Mouse (Mus musculus): ENCODE measurements around the gene Adh5.
A peak's percentile ranks its signal among the peaks of the same experiment; 100 is the strongest.

The Adh5 gene

GRCm38 (mm10) chr3:138442612-138443464, at the start of gene Adh5:
Gene Adh5 (plus strand): TSS chr3:138443093.
- peak; percentile 90 for DNase-seq (ENCODE audit: low spot score in 2 of 2)

- DNase-seq (ENCODE audit: low spot score in 2 of 2) = no peak
Measured at GRCm38 (mm10) chr3:138404872-138405271, 38.0 kb upstream of the Adh5 start.

GRCm38 (mm10) chr3:138405341-138405740, 37.6 kb upstream of the Adh5 start:
- peak in 1 of 2 experiments; percentile 7 for DNase-seq (ENCODE audit: low spot score in 2 of 2)

- no peak for DNase-seq (ENCODE audit: low spot score in 2 of 2)
Measured at GRCm38 (mm10) chr3:138405840-138406239, 37.1 kb upstream of the Adh5 start.

GRCm38 (mm10) chr3:138407920-138408319, 35.0 kb upstream of the Adh5 start:
- no peak for DNase-seq (ENCODE audit: low spot score in 2 of 2)

- no peak for DNase-seq (ENCODE audit: low spot score in 2 of 2)
Measured at GRCm38 (mm10) chr3:138409585-138409984, 33.3 kb upstream of the Adh5 start.

- DNase-seq (ENCODE audit: low spot score in 2 of 2) = no peak
Measured at GRCm38 (mm10) chr3:138410211-138410610, 32.7 kb upstream of the Adh5 start.

- no peak for DNase-seq (ENCODE audit: low spot score in 2 of 2)
Measured at GRCm38 (mm10) chr3:138415121-138415690, 27.7 kb upstream of the Adh5 start, which contains the start of gene Adh4. Gene Adh4 (plus strand): TSS chr3:138415466.

- no peak for DNase-seq (ENCODE audit: low spot score in 2 of 2)
Measured at GRCm38 (mm10) chr3:138419369-138419768, 23.5 kb upstream of the Adh5 start.

GRCm38 (mm10) chr3:138420385-138420784, 22.5 kb upstream of the Adh5 start:
- DNase-seq (ENCODE audit: low spot score in 2 of 2) = no peak

GRCm38 (mm10) chr3:138423664-138424063, 19.2 kb upstream of the Adh5 start:
- DNase-seq (ENCODE audit: low spot score in 2 of 2) = no peak

GRCm38 (mm10) chr3:138424247-138424646, 18.6 kb upstream of the Adh5 start:
- DNase-seq (ENCODE audit: low spot score in 2 of 2) = no peak

GRCm38 (mm10) chr3:138430360-138430976, 12.4 kb upstream of the Adh5 start:
- no peak for DNase-seq (ENCODE audit: low spot score in 2 of 2)

- DNase-seq (ENCODE audit: low spot score in 2 of 2) = no peak
Measured at GRCm38 (mm10) chr3:138431835-138432234, 11.1 kb upstream of the Adh5 start.

GRCm38 (mm10) chr3:138438716-138439115, 4.2 kb upstream of the Adh5 start:
- DNase-seq (ENCODE audit: low spot score in 2 of 2) = no peak

GRCm38 (mm10) chr3:138442203-138442602, 690 bp upstream of the Adh5 start:
- DNase-seq (ENCODE audit: low spot score in 2 of 2) = no peak

- no peak for DNase-seq (ENCODE audit: low spot score in 2 of 2)
Measured at GRCm38 (mm10) chr3:138443465-138443771, 525 bp downstream of the Adh5 start.

GRCm38 (mm10) chr3:138448077-138448860, 5.4 kb downstream of the Adh5 start:
- DNase-seq (ENCODE audit: low spot score in 2 of 2) = no peak

GRCm38 (mm10) chr3:138452169-138452568, 9.3 kb downstream of the Adh5 start:
- DNase-seq (ENCODE audit: low spot score in 2 of 2) = no peak

- DNase-seq (ENCODE audit: low spot score in 2 of 2) = no peak
Measured at GRCm38 (mm10) chr3:138454234-138454633, 11.3 kb downstream of the Adh5 start.

- no peak for DNase-seq (ENCODE audit: low spot score in 2 of 2)
Measured at GRCm38 (mm10) chr3:138454711-138455435, 12.0 kb downstream of the Adh5 start.

Measured in thymus, postnatal 10 days (tissue).